Mouse (Mus musculus): ENCODE data around the gene Cfi. TPM values are rescaled to one million over a fixed set of nuclear protein-coding genes. Genes with fewer than 3 reads are reported as not detected.

The Cfi gene
- polyA plus RNA-seq (2012; rRNA removed), result 282 and 306 TPM in 2 replicates

DNA sequence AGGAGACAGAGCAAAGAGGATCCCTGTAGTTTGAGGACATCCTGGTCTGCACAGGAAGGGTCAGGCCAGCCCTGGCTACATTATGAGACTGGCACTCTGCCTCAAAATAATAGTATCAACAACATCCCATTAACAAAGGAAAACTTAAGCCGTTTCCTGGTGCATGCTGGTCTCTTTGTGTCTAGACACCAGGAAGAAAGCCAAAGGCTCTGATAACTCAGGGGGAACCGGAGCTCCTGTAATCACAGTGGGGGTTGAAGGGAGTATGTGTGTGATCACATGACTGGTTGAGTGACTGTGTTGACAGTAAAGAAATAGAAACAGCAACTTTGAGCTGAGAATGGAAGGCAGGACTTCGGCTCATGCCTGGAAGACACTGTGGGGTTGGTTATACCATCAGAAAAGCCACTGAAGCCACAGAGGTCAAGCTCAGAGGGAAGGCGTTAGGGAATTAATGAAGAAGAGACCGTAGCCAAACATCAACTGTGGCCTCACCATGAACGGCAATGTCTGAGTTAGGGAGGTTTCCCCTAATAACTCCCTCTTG, at the start of gene Cfi:
Gene Cfi, plus strand, starts transcription at position 497 of the 547 bp plus-strand sequence.

DNA sequence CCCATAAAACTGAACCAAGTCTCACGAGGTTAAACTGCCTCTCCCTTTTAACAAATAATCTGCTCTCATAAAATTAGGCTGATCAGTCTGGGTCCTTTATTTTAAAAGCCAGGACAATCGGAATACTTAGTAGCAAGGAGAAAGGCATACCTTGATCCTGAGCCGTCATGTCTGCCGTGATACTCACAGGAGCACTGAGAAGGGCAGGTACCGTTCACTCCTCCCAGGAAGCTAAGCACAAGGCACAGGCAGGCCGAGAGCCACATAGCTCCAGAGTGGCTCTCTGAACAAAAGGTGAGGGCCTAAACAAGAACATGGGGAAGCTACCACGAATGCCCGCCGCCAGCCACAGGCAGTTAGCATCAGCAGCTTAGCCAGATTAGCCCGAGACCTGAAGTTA, 31.9 kb upstream of the Cfi start, which contains the start of gene Lrit3:
Gene Lrit3, minus strand, starts transcription at position 266 of the 400 bp plus-strand sequence.

GRCm38 (mm10) chr3:129822206-129822775, 13.4 kb upstream of the Cfi start, which contains the start of gene Rrh:
Rrh (minus strand) TSS chr3:129822587.

DNA sequence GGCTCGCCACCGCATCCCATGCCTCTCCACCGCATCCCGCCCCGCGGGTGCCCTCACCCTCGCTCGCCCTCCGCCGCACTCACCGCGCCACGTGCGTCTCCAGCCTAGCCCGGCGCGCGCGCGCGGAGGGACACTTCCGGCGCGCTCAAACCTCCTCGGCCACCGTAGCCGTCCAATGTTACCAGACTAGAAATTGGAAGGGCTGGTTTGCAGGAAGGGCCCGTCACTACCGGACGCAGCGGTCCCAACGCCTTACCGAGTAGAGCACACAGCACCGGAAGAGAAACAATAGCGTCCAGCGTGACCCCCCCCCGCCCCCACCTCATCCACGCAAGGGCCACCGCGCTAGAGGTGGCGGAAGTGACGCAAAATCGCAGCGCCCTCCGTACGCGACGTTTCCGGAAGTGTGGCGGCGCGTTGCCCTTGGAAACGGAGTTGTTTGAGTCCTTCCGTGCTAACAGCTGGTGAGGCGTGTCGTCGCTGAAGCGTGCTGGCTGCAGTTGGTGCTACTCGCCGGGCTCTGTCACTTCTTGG, 4.6 kb upstream of the Cfi start, which contains the start of gene Gar1:
Gene Gar1, minus strand, starts transcription at position 362 of the 534 bp plus-strand sequence.

GRCm38 (mm10) chr3:129878405-129879021, 42.8 kb downstream of the Cfi start, which contains the start of gene Pla2g12a:
Pla2g12a (plus strand) TSS chr3:129878606.

GRCm38 (mm10) chr3:129901271-129901809, 65.7 kb downstream of the Cfi start, which contains the start of gene Casp6:
Casp6 (plus strand) TSS chr3:129901425.

Other genes starting within 250 kb of the Cfi start
- 0.40 and 0.60 TPM in 2 replicates for gene Egf, start 80.6 kb upstream of the Cfi start, polyA plus RNA-seq (2012; rRNA removed)
- gene Lrit3, start 31.9 kb upstream of the Cfi start, polyA plus RNA-seq (2012; rRNA removed), result not detected in 2 replicates
- 0.02 and 0.05 TPM in 2 replicates for gene Rrh, start 13.3 kb upstream of the Cfi start, polyA plus RNA-seq (2012; rRNA removed)
- 43.2 and 47.6 TPM in 2 replicates for gene Gar1, start 4.5 kb upstream of the Cfi start, polyA plus RNA-seq (2012; rRNA removed)
- gene Pla2g12a, start 42.7 kb downstream of the Cfi start, polyA plus RNA-seq (2012; rRNA removed), result 50.5 and 59.3 TPM in 2 replicates
- gene Casp6, start 65.5 kb downstream of the Cfi start, polyA plus RNA-seq (2012; rRNA removed), result 23.6 and 25.5 TPM in 2 replicates
- 3.9 and 4.6 TPM in 2 replicates for gene Mcub, start 134.3 kb downstream of the Cfi start, polyA plus RNA-seq (2012; rRNA removed)
- 12.0 and 16.7 TPM in 2 replicates for gene Sec24b, start 225.7 kb downstream of the Cfi start, polyA plus RNA-seq (2012; rRNA removed)

Measured in liver, embryonic 18 days (tissue).